Mouse (Mus musculus): Measurements from ENCODE around the gene Hs6st3. TPM values are rescaled to one million over a fixed set of nuclear protein-coding genes. Genes with fewer than 3 reads are reported as not detected.

The Hs6st3 gene
- total and polyA plus RNA-seq, 3 experiments, result not detected

- Histone ChIP-seq H3K9ac (ENCODE audit: insufficient read depth, low read depth) (no peak overlapping the region), H3K79me2 (replicated peaks; ENCODE audit: control insufficient read depth, extremely low read depth, insufficient read depth, poor library complexity, severe bottlenecking) (no peaks in the 10 kb centered on the region), H3K4me3 (replicated peaks in 1 of 3; ENCODE audit: low read depth in 2 of 3, low read length in 2 of 3, poor library complexity in 1 of 3) (no peak overlapping the region), H3K27me3 (replicated peaks) (no peaks in the 10 kb centered on the region), H3K36me3 (replicated peaks in 1 of 2; ENCODE audit: control insufficient read depth in 1 of 2, insufficient read depth in 1 of 2, low read length in 1 of 2) (no peaks in the 10 kb centered on the region), H3K9me3 (replicated peaks; ENCODE audit: low read length) (peaks cover 45% of the 10 kb centered on the region), H3K27ac (ENCODE audit: insufficient read depth, low read depth) (no peak overlapping the region), H3K4me1 (ENCODE audit: control insufficient read depth in 1 of 2, insufficient read depth in 2 of 2) (no peaks in the 10 kb centered on the region), H3K4me2 (ENCODE audit: insufficient read depth, low read depth, poor library complexity, severe bottlenecking) (no peak overlapping the region)
- TF ChIP-seq NELFE (IDR thresholded peaks at IDR 0.05; ENCODE audit: low read depth, low read length), result no peak
- TF ChIP-seq JUND (conservative IDR thresholded peaks at IDR 0.05; ENCODE audit: low read depth, low read length), result no peak
- no peak for TF ChIP-seq MAX (IDR thresholded peaks at IDR 0.05; ENCODE audit: low read length)
- no peak for TF ChIP-seq ZKSCAN1 (IDR thresholded peaks at IDR 0.05; ENCODE audit: borderline replicate concordance, low read depth, low read length)
- TF ChIP-seq MEF2A (IDR thresholded peaks at IDR 0.05; ENCODE audit: borderline replicate concordance, low read depth, low read length), result no peak
- dilution Hi-C loops (cut with MboI; ENCODE audit: extremely low pct_ligation_motif_present, extremely low pct_unique_long_range_greater_than_20kb, low sequenced_read_pairs) (no loop called here), in situ Hi-C loops (cut with MboI; ENCODE audit: low pct_ligation_motif_present, low pct_unique_long_range_greater_than_20kb, low sequenced_read_pairs) (no loop called here)
- DNase-seq (ENCODE audit: extremely low read depth), result no peak
Observed at GRCm38 (mm10) chr14:119800856-119801255, 662.7 kb downstream of the Hs6st3 start.

GRCm38 (mm10) chr14:119813898-119814297 is 675.8 kb downstream of the Hs6st3 start:
- H3K27me3 ChIP-seq (replicated peaks), result no peaks in the 10 kb centered on the region
- dilution Hi-C loops (cut with MboI; ENCODE audit: extremely low pct_ligation_motif_present, extremely low pct_unique_long_range_greater_than_20kb, low sequenced_read_pairs) (no loop called here), in situ Hi-C loops (cut with MboI; ENCODE audit: low pct_ligation_motif_present, low pct_unique_long_range_greater_than_20kb, low sequenced_read_pairs) (no loop called here)
- H3K9me3 ChIP-seq (replicated peaks; ENCODE audit: low read length), result peaks cover 33% of the 10 kb centered on the region
- no peak for TF ChIP-seq RAD21 (IDR thresholded peaks at IDR 0.05; ENCODE audit: low read depth, low read length)
- no peak for TF ChIP-seq HCFC1 (IDR thresholded peaks at IDR 0.05; ENCODE audit: low read depth, low read length)
- TF ChIP-seq MAZ (IDR thresholded peaks at IDR 0.05; ENCODE audit: low read depth, low read length), result no peak
- no peak for TF ChIP-seq USF2 (conservative IDR thresholded peaks at IDR 0.05; ENCODE audit: low read depth, low read length)
- no peak for TF ChIP-seq ZC3H11A (IDR thresholded peaks at IDR 0.05; ENCODE audit: low read depth, low read length)
- no peak for TF ChIP-seq ZNF384 (IDR thresholded peaks at IDR 0.05; ENCODE audit: low read depth, low read length)
- TF ChIP-seq TCF12 (IDR thresholded peaks at IDR 0.05; ENCODE audit: low read depth, low read length), result no peak
- no peak for TF ChIP-seq ZKSCAN1 (IDR thresholded peaks at IDR 0.05; ENCODE audit: borderline replicate concordance, low read depth, low read length)
- TF ChIP-seq EP300 (IDR thresholded peaks at IDR 0.05; ENCODE audit: low read length), result no peak
- TF ChIP-seq MXI1 (IDR thresholded peaks at IDR 0.05; ENCODE audit: low read depth, low read length), result no peak
- TF ChIP-seq ETS1 (conservative IDR thresholded peaks at IDR 0.05; ENCODE audit: low read depth, low read length), result no peak
- no peak for TF ChIP-seq SMC3 (IDR thresholded peaks at IDR 0.05; ENCODE audit: low read depth, low read length)
- H3K4me2 ChIP-seq (ENCODE audit: insufficient read depth, low read depth, poor library complexity, severe bottlenecking), result no peak overlapping the region
- no peaks in the 10 kb centered on the region for H3K36me3 ChIP-seq (replicated peaks in 1 of 2; ENCODE audit: control insufficient read depth in 1 of 2, insufficient read depth in 1 of 2, low read length in 1 of 2)
- no peak overlapping the region for H3K27ac ChIP-seq (ENCODE audit: insufficient read depth, low read depth)
- H3K79me2 ChIP-seq (replicated peaks; ENCODE audit: control insufficient read depth, extremely low read depth, insufficient read depth, poor library complexity, severe bottlenecking), result no peaks in the 10 kb centered on the region
- no peak for DNase-seq (ENCODE audit: extremely low read depth)
- H3K9ac ChIP-seq (ENCODE audit: insufficient read depth, low read depth), result no peak overlapping the region
- H3K4me3 ChIP-seq (replicated peaks in 1 of 3; ENCODE audit: low read depth in 2 of 3, low read length in 2 of 3, poor library complexity in 1 of 3), result no peak overlapping the region
- no peaks in the 10 kb centered on the region for H3K4me1 ChIP-seq (ENCODE audit: control insufficient read depth in 1 of 2, insufficient read depth in 2 of 2)
